8 mouse cellular contexts compared by ENCODE assay signal in the genomic region with DNA sequence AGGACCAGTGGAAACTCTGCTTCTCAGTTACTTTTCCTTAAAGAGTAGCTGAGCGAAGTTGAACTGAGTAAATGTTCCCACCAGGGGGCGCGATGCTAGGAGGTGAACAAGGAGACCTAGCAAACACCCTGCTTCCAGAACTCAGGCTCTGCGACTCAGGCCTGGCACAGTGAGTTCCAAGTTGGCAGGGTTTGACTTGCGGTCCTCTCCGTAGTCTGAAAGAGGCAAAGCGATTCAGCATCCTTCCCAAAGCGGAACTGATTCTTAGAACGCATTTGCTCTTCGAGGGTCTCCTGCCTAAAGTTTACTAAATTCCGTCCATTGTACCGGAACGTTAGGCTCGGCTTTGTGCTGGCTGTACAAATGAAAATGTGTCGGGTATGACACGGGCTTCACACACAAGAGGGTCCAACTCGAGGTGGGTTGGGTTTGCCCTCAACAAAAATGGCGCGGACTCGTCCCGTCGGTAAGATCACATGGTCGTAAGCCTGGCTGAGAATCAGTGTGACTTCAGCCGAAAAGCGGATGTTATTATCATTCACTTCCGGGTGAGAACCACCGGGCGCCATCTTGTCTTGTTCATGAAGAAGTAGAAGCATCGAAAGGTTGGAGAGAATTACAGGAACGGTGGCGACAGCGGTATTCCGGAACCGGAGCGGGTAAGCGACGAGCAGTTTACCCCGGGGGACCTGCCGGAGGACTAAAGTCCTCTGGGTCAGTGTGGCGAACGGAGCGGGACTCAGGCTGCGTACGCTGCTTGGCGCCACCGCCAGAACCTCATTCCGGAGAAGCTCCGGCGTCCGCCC. TPM values are rescaled to one million over a fixed set of nuclear protein-coding genes. Genes with fewer than 3 reads are reported as not detected.
DNase-seq lines count a peak whose midpoint lies in the region; ATAC-seq lines count a peak whose summit lies in the region.

Pnisr (plus strand) TSS at position 103 of the 806 bp plus-strand sequence.

- peak; percentile 91 to 93 for ATAC-seq in hematopoietic stem cell, adult 5-6 weeks (replicated peaks in 1 of 2; ENCODE audit: insufficient read depth in 1 of 2, low FRiP score in 2 of 2, low TSS enrichment in 1 of 2, low read depth in 1 of 2, poor library complexity in 2 of 2, severe bottlenecking in 2 of 2)
- peak; percentile 98 for ATAC-seq in lung, embryonic 16.5 days (ENCODE audit: low read depth)

- H3K4me1 ChIP-seq in lung, embryonic 16.5 days (replicated peaks; ENCODE audit: control insufficient read depth, insufficient read depth, low read length): peaks cover 11% of the 10 kb centered on the region

- H3K36me3 ChIP-seq in lung, embryonic 16.5 days (ENCODE audit: control insufficient read depth, insufficient read depth, low read length): no peaks in the 10 kb centered on the region

- peak within 1 kb of the TSS; percentile 60 for H3K4me2 ChIP-seq in lung, embryonic 16.5 days (ENCODE audit: low read depth, low read length)

- peak; percentile 97 for DNase-seq in MEL-GATA-1-ER (ENCODE audit: extremely low read depth, low read depth)
- DNase-seq in cerebellum, adult 8-10 months: peak; percentile 93
- peak; percentile 96 for DNase-seq in forelimb bud, embryonic 11.5 days (ENCODE audit: low read depth, low spot score)
- peak; percentile 97 for DNase-seq in layer of hippocampus, adult 9-10 months (ENCODE audit: low spot score)
- peak; percentile 85 for DNase-seq in ovary, postnatal 10 days (ENCODE audit: low spot score)
- DNase-seq in thymus, postnatal 10 days (ENCODE audit: low spot score in 2 of 2): peak; percentile 91 to 94

- peak within 1 kb of the TSS; percentile 90 for H3K9ac ChIP-seq in lung, embryonic 16.5 days (ENCODE audit: low read length)

- WGBS in lung, embryonic 16.5 days: under 1% methylated on average over 50 of the region's 50 CpGs

- peak within 1 kb of the TSS; percentile 77 for H3K4me3 ChIP-seq in lung, embryonic 16.5 days (ENCODE audit: low read length)

- H3K27me3 ChIP-seq in lung, embryonic 16.5 days (ENCODE audit: control insufficient read depth, insufficient read depth, low read depth, low read length): no peaks in the 10 kb centered on the region

- peak within 1 kb of the TSS; percentile 97 for H3K27ac ChIP-seq in lung, embryonic 16.5 days (ENCODE audit: low read length)

- no peaks in the 10 kb centered on the region for H3K9me3 ChIP-seq in lung, embryonic 16.5 days (ENCODE audit: control insufficient read depth, low read length)

RNA-seq across cellular contexts. Expression of gene Pnisr, which starts in this region (rescaled TPM):
- total RNA-seq in hematopoietic stem cell, adult 5-6 weeks (2017): 98.4 and 206 TPM in 2 replicates
- 133 and 150 TPM in 2 replicates for polyA plus RNA-seq in lung, embryonic 16.5 days (2015; fragmentation: Nextera tagmentation; extraction: Ambion mirVana)

Comparison
In these comparisons a context has a peak if more than half of its experiments do, and no peak if none do; other contexts are left out.
1. Peak in every context shown above with its lines: DNase-seq, ATAC-seq, H3K4me3 ChIP-seq and H3K27ac ChIP-seq.